Mouse (Mus musculus): Measurements from ENCODE around the gene Spdye4a.

Gene Spdye4a

DNA sequence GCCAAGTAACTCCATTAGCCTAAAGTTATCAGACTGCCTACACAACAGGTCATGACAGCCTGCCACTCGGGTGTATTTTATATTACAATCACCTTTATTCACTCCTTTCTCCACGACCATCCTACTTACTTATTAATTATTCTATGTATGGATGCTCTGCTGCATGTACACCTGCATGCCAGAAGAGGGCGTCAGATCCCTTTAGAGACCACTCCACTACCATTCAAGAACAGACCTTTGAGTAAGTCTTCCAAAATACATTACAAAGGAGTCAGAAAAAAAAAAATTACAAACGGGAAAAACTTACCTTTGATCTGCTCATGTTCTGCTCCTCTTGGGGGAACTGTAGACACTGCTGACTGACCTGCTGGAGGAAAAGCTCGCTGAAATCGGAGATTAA is 47.5 kb downstream of the Spdye4a start:
- TF ChIP-seq GATA4 (IDR thresholded peaks at IDR 0.05; ENCODE audit: insufficient replicate concordance, low read length): no peak

GRCm38 (mm10) chr5:143177541-143178200 is 49.0 kb downstream of the Spdye4a start:
- no peak for TF ChIP-seq GATA4 (IDR thresholded peaks at IDR 0.05; ENCODE audit: insufficient replicate concordance, low read length)

DNA sequence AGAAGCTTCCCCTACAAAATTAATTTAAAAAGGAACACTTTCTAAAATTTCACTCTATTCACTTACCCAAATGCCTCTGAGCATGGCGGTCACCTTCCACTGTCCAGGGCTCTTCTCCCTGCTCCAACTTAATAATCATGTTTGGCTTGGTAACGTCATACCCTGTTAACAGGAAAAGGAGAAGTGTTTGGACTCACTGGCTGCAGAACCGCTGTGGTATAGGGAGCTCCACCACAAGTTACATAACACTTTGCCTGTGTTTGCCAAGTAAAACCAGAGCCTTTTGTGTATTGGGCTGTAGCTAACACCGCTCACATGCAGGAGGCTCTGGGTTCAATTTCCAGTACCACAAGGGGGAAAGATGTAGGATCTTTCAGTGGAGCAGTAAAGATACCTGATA is 50.7 kb downstream of the Spdye4a start:
- TF ChIP-seq GATA4 (IDR thresholded peaks at IDR 0.05; ENCODE audit: insufficient replicate concordance, low read length): no peak
